Mouse (Mus musculus) spleen, adult 2 months (tissue): ENCODE results near the gene Sgpl1. TPM values are rescaled to one million over a fixed set of nuclear protein-coding genes. Genes with fewer than 3 reads are reported as not detected.

ENCODE experiments used
- DNase-seq, 2 experiments: peaks; one replicate each; pipeline versions ENCODE4 v3.0.0 to v3.0.0-alpha.2; 2012 to 2021; ENCODE audit warnings: low spot score in 2 of 2, low read depth in 1 of 2
- H3K27ac ChIP-seq: fragments of 200-500 bp; 2 replicates; pipeline ENCODE4 v1.5.1; 2012; ENCODE audit warnings: low read length, inconsistent platforms; ENCODE audit not compliant: insufficient read depth
- H3K27me3 ChIP-seq: fragments of 200-500 bp; 2 replicates; pipeline ENCODE4 v1.6.1; 2012; ENCODE audit warnings: mild to moderate bottlenecking, moderate library complexity, low read length, inconsistent platforms; ENCODE audit not compliant: control insufficient read depth, insufficient read depth
- H3K36me3 ChIP-seq: fragments of 200-500 bp; 2 replicates; pipeline ENCODE4 v1.6.1; 2012; ENCODE audit warnings: mild to moderate bottlenecking, low read length, inconsistent platforms; ENCODE audit not compliant: control insufficient read depth, insufficient read depth
- H3K4me1 ChIP-seq: fragments of 200-500 bp; 2 replicates; pipeline ENCODE4 v1.6.1; 2011; ENCODE audit warnings: inconsistent platforms; ENCODE audit not compliant: control insufficient read depth, insufficient read depth, insufficient read length
- H3K4me3 ChIP-seq: fragments of 200-500 bp; 2 replicates; pipeline ENCODE4 v1.5.1; 2011; ENCODE audit warnings: mild to moderate bottlenecking, inconsistent platforms; ENCODE audit not compliant: insufficient read depth, insufficient read length; ENCODE audit errors: extremely low read depth
- CTCF ChIP-seq: fragments of 200-500 bp; IDR thresholded peaks from 2 replicates; pipeline ENCODE4 v1.5.1; 2011; ENCODE audit warnings: mild to moderate bottlenecking, inconsistent platforms; ENCODE audit not compliant: insufficient read depth, insufficient read length, insufficient replicate concordance; ENCODE audit errors: extremely low read depth
- POLR2A ChIP-seq: fragments of 200-500 bp; IDR thresholded peaks from 2 replicates; pipeline ENCODE4 v1.6.1; 2011; ENCODE audit warnings: low read depth, low read length, inconsistent platforms
- WGBS: fragments of 180-500 bp; shearing (Covaris S2); methylation state at CpG from one replicate; pipeline ENCODE4 v1.1.7; 2018; 5-methylcytosine and 5-hydroxymethylcytosine counted together
- polyA plus RNA-seq: library from polyadenylated mRNA; depleted of rRNA; stranded (reverse); fragments of >200 nt; gene quantifications from 2 replicates; pipeline ENCODE4 v1.2.3, GENCODE M21; 2012; rRNA removed

Gene Sgpl1
- polyA plus RNA-seq, 1 experiment: 26.6 TPM

GRCm38 (mm10) chr10:61059543-61060110 lies 87.9 kb downstream of the Sgpl1 start:
- Histone ChIP-seq H3K36me3 (no peaks in the 10 kb centered on the region), H3K4me1 (no peaks in the 10 kb centered on the region), H3K27ac (no peak overlapping the region), H3K27me3 (no peaks in the 10 kb centered on the region), H3K4me3 (no peak overlapping the region)
- DNase-seq: no peak
- WGBS: 57% methylated on average over 6 of the region's 6 CpGs
- no peak for TF ChIP-seq CTCF

GRCm38 (mm10) chr10:61059101-61059500 lies 88.4 kb downstream of the Sgpl1 start:
- Histone ChIP-seq H3K4me1 (no peaks in the 10 kb centered on the region), H3K4me3 (no peak overlapping the region), H3K36me3 (no peaks in the 10 kb centered on the region), H3K27me3 (no peaks in the 10 kb centered on the region), H3K27ac (no peak overlapping the region)
- DNase-seq: no peak
- no peak for TF ChIP-seq POLR2A
- no peak for TF ChIP-seq CTCF
- WGBS: 40% methylated on average over 1 of the region's 1 CpGs

DNA sequence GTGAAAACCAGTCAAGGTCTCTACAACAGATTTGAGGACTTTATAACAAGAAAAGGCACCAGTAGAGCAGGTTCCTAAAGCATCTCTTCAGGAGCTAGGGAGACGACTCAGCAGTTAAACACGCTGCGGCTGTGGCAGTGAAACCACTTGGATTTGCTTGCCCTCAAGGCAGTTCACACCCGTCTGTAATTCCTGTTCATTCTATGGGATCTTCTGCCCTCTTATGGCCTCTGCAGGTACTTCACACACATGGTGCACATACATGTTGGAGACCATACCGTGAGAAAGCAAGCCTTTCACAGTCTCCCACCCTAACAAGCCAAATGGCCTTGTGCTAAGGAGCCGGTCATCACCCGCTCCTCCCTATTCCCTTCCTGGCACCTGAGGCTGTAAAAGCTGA lies 90.8 kb downstream of the Sgpl1 start:
- H3K36me3 ChIP-seq: no peaks in the 10 kb centered on the region
- TF ChIP-seq POLR2A: no peak
- TF ChIP-seq CTCF: no peak
- H3K4me3 ChIP-seq: no peak overlapping the region
- H3K27ac ChIP-seq: no peak overlapping the region
- WGBS: 93% methylated on average over 7 of the region's 7 CpGs
- H3K4me1 ChIP-seq: no peaks in the 10 kb centered on the region
- no peaks in the 10 kb centered on the region for H3K27me3 ChIP-seq
- no peak for DNase-seq

DNA sequence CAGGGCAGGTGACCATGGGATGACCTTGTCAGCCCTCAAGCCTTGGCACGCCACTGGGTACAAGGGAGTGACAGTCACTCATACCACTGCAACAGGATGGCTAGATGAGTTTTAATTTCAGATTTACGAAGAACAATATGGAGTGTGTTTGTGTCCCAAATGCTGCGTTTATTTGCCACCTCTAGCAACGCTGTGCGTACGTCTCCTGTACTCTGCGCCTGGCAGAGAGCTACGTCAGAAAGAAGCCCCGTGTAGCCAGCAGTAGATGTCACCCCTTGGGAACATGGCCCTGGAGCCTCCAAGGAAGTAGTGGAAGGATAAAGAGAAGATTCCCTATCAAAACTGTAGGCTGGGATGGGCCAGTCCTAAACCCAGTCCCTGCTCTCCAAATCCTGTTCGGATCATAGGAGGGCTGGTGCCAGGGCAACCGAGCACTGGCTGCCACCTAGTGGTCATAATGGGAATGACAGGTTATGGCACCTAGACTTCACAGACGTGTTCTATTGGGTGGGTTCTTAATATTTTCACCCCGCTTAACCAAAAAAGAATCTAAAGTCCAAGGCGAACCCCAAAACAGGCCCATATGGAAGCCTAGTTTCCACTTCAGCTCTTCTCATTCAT lies 95.4 kb downstream of the Sgpl1 start:
- Histone ChIP-seq H3K36me3 (no peaks in the 10 kb centered on the region), H3K27me3 (no peaks in the 10 kb centered on the region), H3K27ac (no peak overlapping the region), H3K4me3 (no peak overlapping the region), H3K4me1 (no peaks in the 10 kb centered on the region)
- 60% methylated on average over 14 of the region's 14 CpGs for WGBS
- TF ChIP-seq POLR2A (no peak), CTCF (peak; percentile 78; the same call in 1 of the 2 replicates)
- peak in 1 of 2 experiments; percentile 46 for DNase-seq

Other genes with a start within 250 kb of the Sgpl1 start
- 2.8 and 3.4 TPM in 2 replicates for gene Pcbd1, start 58.4 kb downstream of the Sgpl1 start, polyA plus RNA-seq
- gene Tbata, start 24.3 kb upstream of the Sgpl1 start, polyA plus RNA-seq: not detected in 2 replicates
- gene Adamts14, start 125.7 kb upstream of the Sgpl1 start, polyA plus RNA-seq: 6.9 and 7.0 TPM in 2 replicates
- 16.2 and 17.4 TPM in 2 replicates for gene Prf1, start 150.1 kb upstream of the Sgpl1 start, polyA plus RNA-seq
- 11.7 and 15.0 TPM in 2 replicates for gene Pald1, start 235.8 kb upstream of the Sgpl1 start, polyA plus RNA-seq